Mouse (Mus musculus) spleen, adult 12 weeks (tissue): ENCODE results near the gene Nr3c2.

Experiments used
- DNase-seq: peaks from one replicate; pipeline ENCODE4 v3.0.0; 2022; ENCODE audit warnings: low spot score

The Nr3c2 gene

GRCm38 (mm10) chr8:77173075-77173657 lies 273.9 kb downstream of the Nr3c2 start:
- no peak for DNase-seq

GRCm38 (mm10) chr8:77173736-77174135 lies 274.5 kb downstream of the Nr3c2 start:
- DNase-seq: no peak

- no peak for DNase-seq
Observed at GRCm38 (mm10) chr8:77175471-77175870, 276.2 kb downstream of the Nr3c2 start.

DNA sequence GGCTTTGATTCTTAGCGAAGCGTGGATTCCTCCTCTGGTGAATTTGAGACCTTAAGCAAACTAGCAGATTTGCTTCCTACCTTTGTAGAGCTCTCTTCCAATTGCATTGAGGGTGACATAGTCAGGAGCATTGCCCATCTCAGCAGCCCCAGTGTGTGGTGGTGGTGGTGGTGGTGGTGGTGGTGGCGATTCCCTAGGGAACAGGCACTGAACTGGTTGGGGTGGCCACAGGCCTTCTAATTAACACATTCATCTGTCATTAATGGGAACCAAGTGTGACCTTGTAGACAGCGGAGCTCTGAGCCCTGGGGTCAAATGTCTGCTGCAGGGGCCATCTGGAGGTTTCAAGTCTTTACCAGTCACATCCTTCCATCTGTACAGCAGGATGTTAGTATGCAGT lies 277.1 kb downstream of the Nr3c2 start:
- no peak for DNase-seq

- no peak for DNase-seq
Observed at GRCm38 (mm10) chr8:77185816-77186215, 286.6 kb downstream of the Nr3c2 start.

GRCm38 (mm10) chr8:77186914-77187536 lies 287.8 kb downstream of the Nr3c2 start:
- no peak for DNase-seq

GRCm38 (mm10) chr8:77187748-77188147 lies 288.5 kb downstream of the Nr3c2 start:
- no peak for DNase-seq

DNA sequence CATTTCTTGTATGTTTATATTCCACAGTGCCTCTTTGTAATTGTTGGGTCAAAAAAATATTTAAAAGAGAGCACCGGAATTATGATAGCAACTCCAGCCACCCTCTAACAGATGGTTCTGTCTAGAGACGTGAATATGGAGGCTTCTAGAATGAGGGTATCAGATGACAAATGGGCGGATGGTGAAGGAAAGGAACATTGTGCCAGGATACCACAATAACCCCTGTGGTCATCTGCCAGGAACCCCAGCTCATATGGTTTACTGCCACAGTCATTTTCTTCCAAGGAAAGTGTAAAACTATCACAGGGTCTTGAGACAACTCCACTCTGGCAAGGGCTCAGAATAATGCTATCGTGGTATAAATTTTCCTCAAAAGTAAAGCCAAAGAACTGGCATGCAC lies 289.1 kb downstream of the Nr3c2 start:
- no peak for DNase-seq

- DNase-seq: no peak
Observed at GRCm38 (mm10) chr8:77189318-77189717, 290.1 kb downstream of the Nr3c2 start.

DNA sequence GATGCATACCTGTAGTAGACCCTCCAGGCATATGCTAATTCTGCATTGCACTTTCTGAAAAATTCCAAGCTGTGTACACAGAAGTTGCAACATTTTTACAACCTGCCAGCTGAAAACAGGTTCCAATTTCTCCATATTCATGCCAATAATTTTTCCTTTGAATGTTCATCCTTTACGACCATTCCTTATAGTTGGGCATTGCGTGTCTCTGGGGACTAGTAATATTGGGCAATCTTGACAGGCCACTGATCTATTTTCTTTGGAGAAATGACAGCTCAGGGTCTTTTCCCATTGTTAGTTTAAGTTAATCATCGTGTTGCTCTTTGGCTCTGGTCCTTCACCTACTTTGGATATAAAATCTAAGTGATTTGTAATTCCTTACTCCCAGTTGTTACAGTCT lies 291.2 kb downstream of the Nr3c2 start:
- no peak for DNase-seq

GRCm38 (mm10) chr8:77209297-77209696 lies 310.1 kb downstream of the Nr3c2 start:
- DNase-seq: no peak

DNA sequence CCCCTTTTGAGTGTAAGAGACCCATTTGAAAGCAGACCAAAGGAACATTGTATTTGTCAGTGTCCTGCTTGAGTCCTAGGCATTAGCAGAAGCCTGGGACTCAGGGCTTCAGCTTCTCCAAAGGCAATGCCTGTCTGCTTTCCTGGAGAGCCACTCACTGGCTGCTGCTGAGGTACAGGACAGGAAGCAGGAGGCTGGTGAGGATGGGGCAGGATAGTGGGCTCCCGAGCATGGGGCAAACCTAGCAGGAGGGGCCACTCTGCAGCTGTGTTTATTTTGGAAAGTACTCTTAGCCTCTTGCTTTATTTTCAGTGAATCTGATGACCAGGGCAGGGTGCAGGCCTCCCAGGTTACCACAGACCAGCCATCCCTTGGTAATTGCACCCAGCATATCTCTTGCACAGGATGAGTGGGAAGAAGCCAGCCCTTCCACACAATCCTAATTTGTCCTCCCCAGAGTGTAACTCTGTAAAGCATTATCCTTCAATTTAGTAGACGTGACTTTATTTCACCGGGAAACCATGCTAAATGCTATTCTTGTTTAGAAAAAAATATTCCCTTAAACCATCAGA lies 314.7 kb downstream of the Nr3c2 start:
- DNase-seq: no peak

- DNase-seq: no peak
Observed at GRCm38 (mm10) chr8:77214665-77215064, 315.4 kb downstream of the Nr3c2 start.

- DNase-seq: no peak
Observed at GRCm38 (mm10) chr8:77215191-77215590, 315.9 kb downstream of the Nr3c2 start.

GRCm38 (mm10) chr8:77223123-77223522 lies 323.9 kb downstream of the Nr3c2 start:
- DNase-seq: no peak

DNA sequence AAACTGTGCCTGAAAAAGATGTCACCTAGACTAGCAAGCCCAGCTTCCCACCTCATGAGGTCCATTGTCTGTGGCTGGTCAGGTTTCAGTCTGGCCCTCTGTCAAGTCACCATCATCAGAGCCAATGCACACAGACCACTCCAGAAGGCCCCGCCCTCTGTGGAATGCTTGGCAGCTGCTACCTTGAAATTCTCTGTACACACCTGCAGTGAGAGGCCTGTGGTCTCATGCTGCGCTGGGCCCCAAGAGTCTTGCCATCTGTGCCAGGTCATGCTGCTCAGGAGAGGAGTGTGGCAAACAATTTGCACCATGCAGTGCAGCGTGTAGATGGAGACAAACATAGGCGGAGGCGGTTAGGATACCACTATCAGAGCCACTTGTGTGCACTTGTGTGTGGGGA lies 328.5 kb downstream of the Nr3c2 start:
- no peak for DNase-seq

DNA sequence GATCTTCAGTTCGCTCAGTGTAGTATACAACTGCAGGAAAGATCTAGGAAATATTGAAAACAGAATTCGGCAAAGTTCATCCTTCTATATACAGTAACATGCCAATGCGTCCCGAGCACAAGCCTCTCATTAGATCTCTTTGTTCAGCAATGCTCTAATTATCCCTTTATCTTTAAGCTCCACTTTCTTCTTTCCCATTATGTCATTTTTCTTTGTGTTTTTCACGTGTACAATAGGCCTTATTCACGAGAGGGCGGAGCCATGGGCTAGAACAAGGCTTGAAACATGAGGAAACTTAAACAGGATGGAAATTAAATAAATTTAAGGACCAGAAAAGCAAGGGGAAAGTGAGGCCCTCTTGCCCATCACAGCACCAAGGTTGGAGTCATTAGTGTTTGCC lies 329.4 kb downstream of the Nr3c2 start:
- no peak for DNase-seq

- DNase-seq: no peak
Observed at GRCm38 (mm10) chr8:77231211-77231610, 332.0 kb downstream of the Nr3c2 start.

DNA sequence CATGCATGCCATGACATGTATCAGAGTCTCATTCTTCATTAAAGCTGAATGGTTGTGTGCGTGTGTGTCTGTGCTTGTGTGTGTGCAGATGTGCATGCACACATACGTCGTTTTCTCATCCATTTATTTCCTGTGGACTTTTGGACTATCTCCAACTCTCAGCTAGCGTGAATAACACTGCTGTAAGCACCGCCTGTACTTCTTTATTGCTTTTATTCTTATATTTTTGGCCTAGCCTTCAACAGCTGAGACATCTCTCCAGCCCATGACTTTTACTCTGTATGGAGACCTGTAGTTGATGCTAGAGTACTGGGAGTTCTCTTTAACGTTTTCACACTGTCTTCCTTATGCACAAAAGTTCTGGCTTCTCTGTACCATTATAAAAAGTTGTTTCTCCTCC lies 332.6 kb downstream of the Nr3c2 start:
- DNase-seq: no peak

DNA sequence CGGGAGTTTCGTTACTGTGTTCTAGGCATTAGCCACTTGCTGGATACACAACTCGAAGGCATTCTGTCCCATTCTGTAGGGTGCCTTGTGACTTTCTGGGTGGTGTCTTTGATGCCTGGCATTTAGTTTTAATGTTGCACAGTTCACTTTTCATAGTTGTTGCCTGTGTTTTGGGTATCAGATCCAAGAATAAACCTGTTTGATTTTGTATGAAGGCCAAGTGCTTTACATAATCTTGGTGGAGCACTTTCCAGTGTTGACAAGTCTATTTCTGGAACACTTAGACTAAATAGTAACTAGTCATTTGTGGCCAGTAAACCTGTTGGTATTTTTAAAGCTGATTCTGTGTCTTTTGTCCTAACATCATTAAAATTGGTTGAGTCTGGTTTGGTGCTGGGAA lies 333.2 kb downstream of the Nr3c2 start:
- no peak for DNase-seq

DNA sequence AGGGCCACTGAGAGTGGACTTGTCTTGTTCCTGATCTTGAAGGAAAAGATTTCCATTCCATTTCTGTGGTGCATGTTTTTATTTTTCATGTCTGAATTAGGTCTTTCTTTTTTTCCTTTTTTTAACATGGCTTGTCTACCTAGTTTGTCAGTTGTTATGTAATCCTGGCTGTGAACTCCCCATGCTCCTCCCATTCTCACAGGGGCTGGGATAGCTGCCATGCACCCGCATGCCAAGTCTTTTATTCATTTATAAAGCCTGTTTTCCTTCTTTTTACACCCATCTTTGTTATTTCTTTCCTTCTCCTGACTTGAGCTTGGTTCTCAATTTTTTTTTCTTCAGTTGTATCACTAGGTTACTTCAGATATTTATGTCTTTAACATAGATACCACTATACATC lies 337.5 kb downstream of the Nr3c2 start:
- no peak for DNase-seq

DNA sequence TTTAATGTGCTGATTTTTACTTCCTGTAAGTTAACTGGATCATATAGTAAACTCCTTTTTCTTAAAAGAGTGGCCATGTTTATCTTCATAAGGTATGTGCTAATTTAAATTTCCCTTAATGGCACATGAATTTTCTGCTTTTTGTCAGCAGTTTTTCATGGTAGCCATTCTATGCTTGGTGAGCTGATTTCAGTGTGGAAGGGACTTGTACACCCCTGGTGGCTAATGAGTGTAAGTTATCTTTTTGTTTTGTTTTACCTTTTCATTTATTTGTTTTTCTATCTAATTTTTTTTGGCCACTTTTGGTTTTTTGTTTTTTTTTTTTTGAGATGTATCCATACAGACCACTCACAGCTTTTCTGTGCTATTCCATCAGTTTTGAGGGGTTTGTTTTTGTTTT lies 340.2 kb downstream of the Nr3c2 start:
- DNase-seq: no peak

DNA sequence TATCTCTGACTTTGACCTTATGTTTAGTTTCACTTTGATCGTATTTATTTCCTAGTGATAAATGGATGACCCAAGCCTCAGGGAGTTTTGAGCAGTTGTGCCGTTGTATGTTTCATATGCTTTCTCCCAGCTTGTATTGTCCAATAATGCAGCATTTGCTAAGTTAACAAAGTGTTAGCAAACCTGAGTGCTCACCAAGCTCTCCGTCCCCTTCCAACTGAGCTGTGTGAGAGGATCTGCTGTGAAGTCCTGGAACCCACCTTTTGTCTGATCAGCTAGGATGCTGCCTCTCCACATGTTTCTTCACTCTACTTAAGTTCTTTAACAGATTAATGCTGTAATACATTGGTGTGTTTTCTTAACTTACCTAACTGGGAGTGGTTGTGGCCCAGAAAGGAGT lies 342.1 kb downstream of the Nr3c2 start:
- no peak for DNase-seq

GRCm38 (mm10) chr8:77250094-77250493 lies 350.9 kb downstream of the Nr3c2 start:
- no peak for DNase-seq
